Mouse (Mus musculus) cerebellum, postnatal 36 days (tissue): ENCODE data around the gene Large1.
"Not testable (repeated sequence)": the region's sequence is repeated elsewhere in the genome, so short reads cannot be mapped to it uniquely, and the experiment has no call there.

Experiments
- DNase-seq, 2 experiments: peaks; one replicate each; pipeline ENCODE4 v3.0.0; 2021 to 2022; ENCODE audit warnings: mixed read lengths in 2 of 2

Gene Large1

GRCm38 (mm10) chr8:73003858-73004257, 349.5 kb downstream of the Large1 start:
- peak; percentile 21 to 22 for DNase-seq

- DNase-seq = no peak
These were observed 359.5 kb downstream of the Large1 start for GRCm38 (mm10) chr8:72993831-72994230.

- DNase-seq = no peak
These were observed 362.9 kb downstream of the Large1 start for GRCm38 (mm10) chr8:72990425-72990824.

- DNase-seq = no peak
These were observed 370.5 kb downstream of the Large1 start for GRCm38 (mm10) chr8:72982832-72983231.

DNA sequence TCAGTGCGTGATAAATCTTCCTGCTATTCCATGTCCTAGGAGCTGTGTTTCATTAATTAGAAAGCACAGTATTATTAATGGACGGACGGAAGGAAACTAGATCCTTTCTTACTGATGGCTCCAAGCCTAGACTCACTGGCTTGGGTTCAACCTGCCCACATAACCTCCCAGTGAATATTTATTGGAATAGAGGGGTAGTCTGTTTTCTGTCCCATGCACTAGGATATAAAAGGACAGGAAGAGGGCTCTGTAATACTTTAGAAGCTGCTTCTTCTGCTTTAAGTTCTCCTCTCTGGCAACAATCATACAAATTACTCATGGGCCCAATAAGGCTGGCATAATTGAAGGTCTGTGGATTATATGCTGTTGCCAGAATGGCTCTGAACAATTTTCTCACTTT, 398.3 kb downstream of the Large1 start:
- no peak for DNase-seq

DNA sequence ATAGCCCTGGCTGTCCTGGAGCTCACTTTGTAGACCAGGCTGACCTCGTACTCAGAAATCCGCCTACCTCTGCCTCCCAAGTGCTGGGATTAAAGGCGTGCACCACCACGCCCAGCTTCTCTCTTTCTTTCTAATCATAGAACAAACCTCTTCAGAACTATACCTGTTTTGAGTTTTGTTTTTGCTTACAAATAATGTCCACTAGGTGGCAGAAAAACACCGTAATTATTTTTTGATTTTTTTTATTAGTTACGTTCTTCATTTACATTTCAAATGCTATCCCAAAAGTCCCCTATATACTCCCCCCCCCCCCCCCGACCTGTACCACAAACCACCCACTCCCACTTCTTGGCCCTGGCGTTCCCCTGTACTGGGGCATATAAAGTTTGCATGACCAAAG, 411.9 kb downstream of the Large1 start:
- not testable (repeated sequence) for DNase-seq

DNA sequence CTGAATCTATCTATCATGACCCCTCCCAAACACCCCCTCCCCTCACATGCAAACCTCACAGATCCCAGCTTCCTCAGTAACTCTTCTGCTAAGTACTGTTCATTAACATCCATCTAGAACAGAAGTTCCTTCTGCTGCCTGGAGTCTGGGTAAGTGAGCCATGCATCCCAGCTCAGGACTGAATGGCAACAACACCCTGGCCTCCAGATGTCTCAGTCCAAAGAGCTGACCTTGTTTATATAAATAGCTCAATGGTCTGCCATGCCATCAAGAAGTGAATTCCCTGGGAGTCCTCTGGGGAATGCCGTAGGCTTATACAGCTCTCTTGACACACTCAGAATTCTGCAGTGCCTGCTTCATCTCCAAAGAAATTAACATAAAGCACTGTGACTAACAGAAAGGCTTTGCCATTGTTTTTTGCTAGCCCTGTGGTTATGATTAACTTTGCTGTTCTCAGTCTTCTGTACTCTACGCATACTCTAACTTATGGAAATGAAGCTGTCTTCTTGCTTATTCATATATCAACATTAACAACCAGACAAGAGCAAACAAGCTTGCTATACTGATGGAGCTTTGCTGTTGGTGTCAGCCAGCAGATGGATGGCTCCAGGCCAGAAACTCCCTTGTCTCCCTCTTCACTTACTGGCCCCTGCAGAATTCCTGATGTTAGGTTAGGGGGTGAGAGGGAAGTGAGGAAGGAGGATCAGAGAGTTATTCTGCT, 434.0 kb downstream of the Large1 start:
- DNase-seq = peak in 1 of 2 experiments; percentile 18

DNA sequence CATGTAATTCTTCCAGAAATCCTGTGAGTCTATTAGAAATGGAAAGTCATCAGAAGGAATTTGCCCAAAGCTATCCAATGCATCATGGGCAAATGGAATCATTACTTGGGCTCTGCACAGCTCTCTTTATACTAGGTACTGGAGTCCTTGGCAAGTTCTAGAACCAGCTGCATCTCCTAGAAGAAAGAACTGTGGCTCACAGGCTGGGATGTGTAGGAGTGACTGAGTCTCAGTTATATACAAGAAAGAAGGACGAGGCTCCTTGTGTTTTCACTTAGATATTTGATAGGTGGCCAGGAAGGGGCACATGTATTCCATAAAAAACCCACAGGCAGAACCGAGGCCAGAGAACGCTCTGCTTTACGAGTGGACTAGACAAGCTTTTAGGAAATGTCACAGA, 447.8 kb downstream of the Large1 start:
- DNase-seq = no peak

DNA sequence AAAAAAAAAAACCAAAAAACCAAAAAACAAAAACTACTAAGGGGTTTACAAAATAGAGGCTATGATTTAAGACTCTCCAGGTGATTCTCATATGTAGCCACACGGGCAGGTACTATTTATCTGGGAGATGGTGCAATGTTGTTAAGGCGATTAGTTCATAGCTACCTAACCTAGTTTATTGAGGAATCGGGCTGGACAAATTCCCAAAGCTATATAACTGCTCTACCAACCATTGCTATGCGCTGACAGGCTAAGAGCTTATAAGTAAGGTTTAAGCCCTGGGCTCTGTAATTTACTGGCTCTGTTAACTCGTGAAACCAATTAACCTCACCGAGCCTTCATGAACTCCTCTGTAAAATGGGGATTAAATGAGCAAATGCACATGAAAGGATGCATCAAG, 451.7 kb downstream of the Large1 start:
- no peak for DNase-seq

GRCm38 (mm10) chr8:72899321-72899720, 454.0 kb downstream of the Large1 start:
- no peak for DNase-seq

GRCm38 (mm10) chr8:72883033-72883432, 470.3 kb downstream of the Large1 start:
- DNase-seq = no peak

- DNase-seq = no peak
These were observed 479.9 kb downstream of the Large1 start for GRCm38 (mm10) chr8:72873411-72873810.

DNA sequence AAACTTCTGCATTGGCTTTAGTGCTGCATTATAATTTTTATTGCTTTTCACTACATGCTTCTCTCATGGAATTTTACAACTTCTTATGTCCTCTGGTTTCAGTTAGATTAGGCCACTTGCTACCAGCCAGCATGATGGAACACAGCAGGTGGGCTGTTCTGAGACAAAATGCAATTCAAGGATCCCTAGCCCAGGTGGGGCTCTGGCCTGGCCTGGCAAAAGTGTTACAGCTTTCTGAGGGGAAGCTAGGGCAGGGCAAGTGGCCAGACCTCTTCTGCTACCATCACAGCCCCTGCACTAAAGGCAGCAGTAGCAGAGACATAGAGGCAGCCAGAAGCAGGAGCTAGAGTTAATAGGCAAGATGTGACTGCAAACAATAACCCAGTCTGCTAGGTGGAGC, 506.5 kb downstream of the Large1 start:
- peak in 1 of 2 experiments; percentile 3 for DNase-seq

GRCm38 (mm10) chr8:72835863-72836262, 517.5 kb downstream of the Large1 start:
- no peak for DNase-seq

DNA sequence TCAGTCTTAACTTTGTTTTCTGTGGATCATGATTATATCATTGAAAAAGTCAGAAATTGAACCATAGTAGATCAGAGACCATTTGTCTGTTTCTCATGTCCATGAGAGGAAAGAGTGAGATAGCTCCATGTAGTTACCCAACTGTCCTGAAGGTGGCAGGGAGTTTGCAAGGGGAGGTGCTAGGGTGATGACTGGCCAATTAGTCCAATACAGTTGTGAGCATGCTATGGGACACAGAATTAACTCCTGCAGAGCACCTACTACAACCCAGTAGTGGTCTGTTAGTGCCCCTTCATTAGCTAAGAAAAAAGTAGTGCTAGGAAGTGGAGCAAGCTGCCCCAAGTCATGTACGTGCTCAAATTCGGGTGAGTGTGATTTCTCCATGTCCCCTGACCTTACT, 520.2 kb downstream of the Large1 start:
- no peak for DNase-seq

DNA sequence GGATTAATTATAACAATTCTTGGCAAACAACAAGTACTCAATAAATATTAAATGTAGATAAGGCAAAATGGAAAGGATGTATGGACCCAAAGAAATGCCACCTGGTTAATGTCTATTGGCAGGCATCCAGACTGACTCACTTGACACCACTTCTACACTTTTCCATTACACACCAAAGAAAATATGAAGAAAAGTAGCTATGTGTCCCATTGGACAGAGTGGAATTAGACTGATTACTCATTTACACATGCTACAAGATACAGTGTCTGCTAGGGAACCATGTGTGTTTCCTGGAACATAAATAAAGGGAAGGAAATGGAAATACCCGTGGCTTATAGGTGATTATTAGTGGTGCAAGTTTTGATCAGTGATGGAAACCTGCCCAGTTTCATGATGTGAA, 521.0 kb downstream of the Large1 start:
- DNase-seq = no peak

DNA sequence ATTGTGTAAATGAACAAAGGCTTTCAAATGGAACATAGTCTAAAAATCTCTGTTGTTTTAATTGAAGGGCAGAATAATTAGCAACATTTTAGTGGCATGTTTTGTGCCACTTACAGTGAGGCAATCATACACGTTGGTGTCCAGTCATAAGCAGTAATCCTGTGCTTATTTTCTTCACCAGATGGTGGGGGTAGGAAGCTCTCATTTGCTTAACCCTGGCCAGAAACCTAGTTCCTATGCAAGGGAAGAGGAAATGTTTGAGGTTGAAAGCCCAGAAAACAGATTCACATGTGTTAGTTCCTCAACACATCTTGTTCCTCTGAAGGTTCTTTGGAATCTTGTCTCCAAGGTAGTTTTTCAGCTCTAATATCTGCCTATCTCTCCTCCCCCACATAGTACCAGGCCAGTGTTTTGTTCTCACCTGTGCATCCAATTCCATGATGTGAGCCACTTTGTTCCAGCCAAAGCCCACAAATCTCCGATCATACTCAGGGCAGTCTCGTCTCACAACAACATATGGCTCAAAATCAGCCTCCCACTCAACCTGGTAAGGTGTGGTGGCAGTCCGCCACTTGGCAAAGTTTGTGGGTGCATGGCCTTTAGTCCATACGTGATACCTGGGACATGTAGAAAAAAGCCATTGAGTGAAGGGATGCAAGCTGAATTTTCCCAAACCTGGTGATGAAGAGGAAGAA, 535.5 kb downstream of the Large1 start:
- DNase-seq = peak in 1 of 2 experiments; percentile 3

DNA sequence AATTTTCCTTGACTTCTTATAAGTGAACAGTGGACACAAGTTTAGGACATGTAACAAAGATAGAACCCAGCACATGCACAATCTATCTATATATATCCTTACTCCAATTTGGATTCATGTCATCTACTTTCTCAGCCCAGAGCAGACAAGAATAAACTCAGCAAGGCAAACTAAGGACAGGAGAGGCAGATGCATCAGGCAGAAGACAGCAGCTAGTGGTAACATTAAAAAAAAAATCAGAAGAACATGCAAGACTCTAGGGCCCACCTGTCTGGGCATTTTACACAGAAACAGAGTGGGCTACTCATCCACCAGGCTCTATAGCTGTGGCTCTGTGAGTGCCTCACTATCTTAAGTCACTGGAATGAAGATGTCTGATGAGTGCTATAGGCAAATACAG, 536.7 kb downstream of the Large1 start:
- DNase-seq = no peak

DNA sequence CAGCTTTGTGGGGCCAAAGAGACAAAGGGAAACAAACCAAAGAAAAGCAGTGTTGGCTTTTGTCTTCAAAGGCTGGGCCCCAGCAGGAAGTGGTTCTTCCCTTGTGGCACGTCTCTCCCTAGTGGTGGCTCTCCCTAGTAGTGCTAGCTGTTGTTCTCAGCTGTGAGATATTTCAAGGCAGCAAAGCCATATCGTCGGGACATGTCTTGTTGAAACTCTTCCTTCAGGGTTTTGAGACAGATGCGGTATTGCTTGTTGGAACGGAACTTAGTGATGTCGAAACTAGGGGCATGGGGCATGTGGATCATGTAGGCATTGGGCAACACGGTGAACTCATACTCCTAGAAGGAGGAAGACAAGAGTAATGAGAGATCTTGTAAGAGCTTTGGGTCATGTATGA, 537.7 kb downstream of the Large1 start:
- DNase-seq = no peak

DNA sequence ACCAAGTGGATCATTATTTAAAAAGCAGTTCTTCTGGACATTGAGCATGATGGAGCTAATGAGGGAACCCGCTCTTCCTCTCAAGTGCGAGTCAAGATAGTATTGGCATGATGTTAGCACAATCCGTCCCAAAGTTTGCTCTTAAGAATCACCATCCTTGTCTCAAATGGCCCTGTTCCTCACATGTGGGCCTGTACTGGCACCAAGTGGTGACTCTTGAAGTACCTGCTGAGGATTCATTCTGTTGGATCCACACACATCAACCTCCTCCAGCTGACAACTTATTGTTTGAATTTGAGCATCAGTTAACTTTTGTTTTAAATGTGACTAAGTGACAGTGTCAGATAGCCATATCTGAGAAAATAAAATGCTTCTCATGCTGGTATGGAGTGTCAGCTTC, 540.6 kb downstream of the Large1 start:
- no peak for DNase-seq

GRCm38 (mm10) chr8:72801583-72801982, 551.8 kb downstream of the Large1 start:
- no peak for DNase-seq

DNA sequence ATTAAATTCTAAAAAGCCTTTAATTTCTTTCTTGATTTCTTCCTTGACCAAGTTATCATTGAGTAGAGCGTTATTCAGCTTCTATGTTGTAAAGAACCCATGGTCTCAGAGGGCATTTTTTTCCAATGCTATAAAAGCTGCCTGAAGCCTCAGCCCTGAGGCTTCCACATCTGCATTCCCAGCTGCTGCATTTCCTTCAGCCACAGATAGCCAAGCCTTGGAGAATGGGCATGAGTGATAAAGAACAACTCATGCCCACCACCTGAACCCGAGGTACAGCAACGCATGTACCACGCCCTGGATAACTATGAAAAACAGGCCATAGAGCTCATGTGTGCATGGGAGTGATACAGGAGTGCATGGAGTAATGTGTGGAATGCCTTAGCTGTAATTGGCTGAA, 572.7 kb downstream of the Large1 start:
- no peak for DNase-seq

GRCm38 (mm10) chr8:72777797-72778196, 575.5 kb downstream of the Large1 start:
- DNase-seq = no peak

DNA sequence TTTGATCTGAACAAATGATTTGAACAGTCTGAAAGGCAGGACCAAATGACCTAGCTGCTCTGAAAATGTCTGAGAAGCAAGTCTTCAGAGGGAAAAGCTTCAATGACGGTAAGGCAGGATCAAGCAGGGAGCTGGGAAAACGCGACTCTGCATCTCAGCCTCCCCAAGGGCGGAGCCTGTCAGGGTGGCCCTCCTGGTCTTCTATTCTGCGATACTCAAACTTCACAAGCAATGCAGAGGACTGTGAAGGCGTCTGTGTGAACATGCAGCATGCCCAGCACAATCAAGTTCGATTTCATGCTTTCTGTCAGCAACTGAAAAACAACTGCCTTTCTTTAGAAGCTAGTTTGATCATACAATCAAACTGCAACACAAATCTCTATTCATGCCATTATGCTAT, 586.6 kb downstream of the Large1 start:
- no peak for DNase-seq

- no peak for DNase-seq
These were observed 587.6 kb downstream of the Large1 start for GRCm38 (mm10) chr8:72765696-72766095.
